Mouse (Mus musculus) MEL (cell line): Measurements from ENCODE around the gene Speer1.
"Not testable (repeated sequence)": the region's sequence is repeated elsewhere in the genome, so short reads cannot be mapped to it uniquely, and the experiment has no call there.

ENCODE experiments used
- ELF1 ChIP-seq: IDR thresholded peaks from 2 replicates; pipeline ENCODE4 v1.6.1; 2014; ENCODE audit warnings: low read depth, mild to moderate bottlenecking, inconsistent platforms, low read length, improper control_type of control experiment, moderate library complexity
- GABPA ChIP-seq: IDR thresholded peaks from 2 replicates; pipeline ENCODE4 v1.6.1; 2012; ENCODE audit warnings: low read depth, mild to moderate bottlenecking, inconsistent platforms, low read length, improper control_type of control experiment, moderate library complexity
- MYB ChIP-seq: IDR thresholded peaks from 2 replicates; pipeline ENCODE4 v1.6.1; 2011; ENCODE audit warnings: mild to moderate bottlenecking, low read depth, low read length, improper control_type of control experiment
- RAD21 ChIP-seq: IDR thresholded peaks from 2 replicates; pipeline ENCODE4 v1.6.1; 2011; ENCODE audit warnings: mild to moderate bottlenecking, low read depth, low read length, improper control_type of control experiment

- TF ChIP-seq ELF1, GABPA, MYB, RAD21: not testable (repeated sequence)
These were observed at the start of gene Speer1 for GRCm38 (mm10) chr5:11341216-11341615.
